Mouse (Mus musculus): ENCODE measurements around the gene Vmn1r5. TPM values are rescaled to one million over a fixed set of nuclear protein-coding genes. Genes with fewer than 3 reads are reported as not detected.
"Not testable (repeated sequence)": the region's sequence is repeated elsewhere in the genome, so short reads cannot be mapped to it uniquely, and the experiment has no call there.

Gene Vmn1r5
- polyA plus RNA-seq, 1 experiment from 2014 or later: not detected

- H3K27me3 ChIP-seq (ENCODE audit: control insufficient read depth, insufficient read depth, low read length): no peaks in the 10 kb centered on the region
- no peaks in the 10 kb centered on the region for H3K4me1 ChIP-seq (ENCODE audit: control insufficient read depth in 2 of 2, insufficient read depth in 2 of 2, low read length in 2 of 2)
- no peak for ATAC-seq (ENCODE audit: insufficient number of reproducible peaks, insufficient read depth, low FRiP score, low read depth)
- no peaks in the 10 kb centered on the region for H3K36me3 ChIP-seq (ENCODE audit: control insufficient read depth, insufficient read depth, low read length)
- no peak within 1 kb of the TSS for H3K4me2 ChIP-seq (ENCODE audit: low read length)
- no peak within 1 kb of the TSS for H3K27ac ChIP-seq (replicated peaks in 1 of 2; ENCODE audit: control insufficient read depth in 1 of 2, insufficient read depth in 1 of 2, low read depth in 2 of 2, low read length in 2 of 2)
- no peak within 1 kb of the TSS for H3K4me3 ChIP-seq (ENCODE audit: control insufficient read depth in 1 of 2, insufficient read depth in 1 of 2, low read depth in 1 of 2, low read length in 2 of 2)
- H3K9me3 ChIP-seq (ENCODE audit: control insufficient read depth, low read length): no peaks in the 10 kb centered on the region
- WGBS: 69% methylated on average over 2 of the region's 2 CpGs
- no peak within 1 kb of the TSS for H3K9ac ChIP-seq (ENCODE audit: low read length)
Measured at GRCm38 (mm10) chr6:56996943-56997342, 26.9 kb downstream of the Vmn1r5 start, which contains the start of gene Vmn1r6. Gene Vmn1r6, plus strand, starts transcription at chr6:56997243.

GRCm38 (mm10) chr6:57025224-57025623 is 55.2 kb downstream of the Vmn1r5 start, which contains the start of gene Vmn1r7:
Gene Vmn1r7, minus strand, starts transcription at chr6:57025324.
- WGBS: 75% methylated on average over 2 of the region's 2 CpGs
- H3K4me2 ChIP-seq (ENCODE audit: low read length); H3K27me3 ChIP-seq (ENCODE audit: control insufficient read depth, insufficient read depth, low read length); H3K36me3 ChIP-seq (ENCODE audit: control insufficient read depth, insufficient read depth, low read length); H3K27ac ChIP-seq (replicated peaks in 1 of 2; ENCODE audit: control insufficient read depth in 1 of 2, insufficient read depth in 1 of 2, low read depth in 2 of 2, low read length in 2 of 2); H3K9me3 ChIP-seq (ENCODE audit: control insufficient read depth, low read length); H3K4me3 ChIP-seq (ENCODE audit: control insufficient read depth in 1 of 2, insufficient read depth in 1 of 2, low read depth in 1 of 2, low read length in 2 of 2); H3K9ac ChIP-seq (ENCODE audit: low read length); ATAC-seq (ENCODE audit: insufficient number of reproducible peaks, insufficient read depth, low FRiP score, low read depth); H3K4me1 ChIP-seq (ENCODE audit: control insufficient read depth in 2 of 2, insufficient read depth in 2 of 2, low read length in 2 of 2): not testable (repeated sequence)

GRCm38 (mm10) chr6:57031984-57032383 is 61.9 kb downstream of the Vmn1r5 start, which contains the start of gene Vmn1r8:
Gene Vmn1r8, plus strand, starts transcription at chr6:57032284.
- no peaks in the 10 kb centered on the region for H3K4me1 ChIP-seq (ENCODE audit: control insufficient read depth in 2 of 2, insufficient read depth in 2 of 2, low read length in 2 of 2)
- H3K9me3 ChIP-seq (ENCODE audit: control insufficient read depth, low read length): no peaks in the 10 kb centered on the region
- H3K9ac ChIP-seq (ENCODE audit: low read length): no peak within 1 kb of the TSS
- no peaks in the 10 kb centered on the region for H3K36me3 ChIP-seq (ENCODE audit: control insufficient read depth, insufficient read depth, low read length)
- no peak for ATAC-seq (ENCODE audit: insufficient number of reproducible peaks, insufficient read depth, low FRiP score, low read depth)
- no peak within 1 kb of the TSS for H3K4me2 ChIP-seq (ENCODE audit: low read length)
- H3K27me3 ChIP-seq (ENCODE audit: control insufficient read depth, insufficient read depth, low read length): no peaks in the 10 kb centered on the region
- H3K4me3 ChIP-seq (ENCODE audit: control insufficient read depth in 1 of 2, insufficient read depth in 1 of 2, low read depth in 1 of 2, low read length in 2 of 2): no peak within 1 kb of the TSS
- no peak within 1 kb of the TSS for H3K27ac ChIP-seq (replicated peaks in 1 of 2; ENCODE audit: control insufficient read depth in 1 of 2, insufficient read depth in 1 of 2, low read depth in 2 of 2, low read length in 2 of 2)

GRCm38 (mm10) chr6:57034674-57035073 is 64.6 kb downstream of the Vmn1r5 start:
- WGBS: 68% methylated on average over 2 of the region's 2 CpGs
- no peaks in the 10 kb centered on the region for H3K36me3 ChIP-seq (ENCODE audit: control insufficient read depth, insufficient read depth, low read length)
- H3K27me3 ChIP-seq (ENCODE audit: control insufficient read depth, insufficient read depth, low read length): no peaks in the 10 kb centered on the region
- H3K4me3 ChIP-seq (ENCODE audit: control insufficient read depth in 1 of 2, insufficient read depth in 1 of 2, low read depth in 1 of 2, low read length in 2 of 2): no peak overlapping the region
- no peak overlapping the region for H3K27ac ChIP-seq (replicated peaks in 1 of 2; ENCODE audit: control insufficient read depth in 1 of 2, insufficient read depth in 1 of 2, low read depth in 2 of 2, low read length in 2 of 2)
- H3K4me1 ChIP-seq (ENCODE audit: control insufficient read depth in 2 of 2, insufficient read depth in 2 of 2, low read length in 2 of 2): no peaks in the 10 kb centered on the region
- no peak overlapping the region for H3K9ac ChIP-seq (ENCODE audit: low read length)
- H3K9me3 ChIP-seq (ENCODE audit: control insufficient read depth, low read length): no peaks in the 10 kb centered on the region
- ATAC-seq (ENCODE audit: insufficient number of reproducible peaks, insufficient read depth, low FRiP score, low read depth): no peak
- H3K4me2 ChIP-seq (ENCODE audit: low read length): no peak overlapping the region

Other genes with a start within 250 kb of the Vmn1r5 start
- gene Kbtbd2, start 172.5 kb upstream of the Vmn1r5 start, polyA plus RNA-seq (2014; fragmentation: Nextera tagmentation; extraction: Ambion mirVana): 35.1 and 36.3 TPM in 2 replicates
- 147 and 148 TPM in 2 replicates for gene Fkbp9, start 138.2 kb upstream of the Vmn1r5 start, polyA plus RNA-seq (2014; fragmentation: Nextera tagmentation; extraction: Ambion mirVana)
- 72.8 and 74.8 TPM in 2 replicates for gene Nt5c3, start 46.3 kb upstream of the Vmn1r5 start, polyA plus RNA-seq (2014; fragmentation: Nextera tagmentation; extraction: Ambion mirVana)
- 0.09 and 0.19 TPM in 2 replicates for gene Vmn1r4, start 46.3 kb upstream of the Vmn1r5 start, polyA plus RNA-seq (2014; fragmentation: Nextera tagmentation; extraction: Ambion mirVana)
- gene Vmn1r6, start 27.0 kb downstream of the Vmn1r5 start, polyA plus RNA-seq (2014; fragmentation: Nextera tagmentation; extraction: Ambion mirVana): not detected in 2 replicates
- not detected in 2 replicates for gene Vmn1r7, start 55.1 kb downstream of the Vmn1r5 start, polyA plus RNA-seq (2014; fragmentation: Nextera tagmentation; extraction: Ambion mirVana)
- not detected in 2 replicates for gene Vmn1r8, start 62.0 kb downstream of the Vmn1r5 start, polyA plus RNA-seq (2014; fragmentation: Nextera tagmentation; extraction: Ambion mirVana)
- gene Vmn1r9, start 96.5 kb downstream of the Vmn1r5 start, polyA plus RNA-seq (2014; fragmentation: Nextera tagmentation; extraction: Ambion mirVana): not detected in 2 replicates
- not detected in 2 replicates for gene Vmn1r10, start 139.2 kb downstream of the Vmn1r5 start, polyA plus RNA-seq (2014; fragmentation: Nextera tagmentation; extraction: Ambion mirVana)
- gene Vmn1r11, start 163.2 kb downstream of the Vmn1r5 start, polyA plus RNA-seq (2014; fragmentation: Nextera tagmentation; extraction: Ambion mirVana): not detected in 2 replicates
- gene Vmn1r12, start 186.6 kb downstream of the Vmn1r5 start, polyA plus RNA-seq (2014; fragmentation: Nextera tagmentation; extraction: Ambion mirVana): not detected in 2 replicates
- not detected in 2 replicates for gene Vmn1r13, start 233.0 kb downstream of the Vmn1r5 start, polyA plus RNA-seq (2014; fragmentation: Nextera tagmentation; extraction: Ambion mirVana)

All from heart, embryonic 14.5 days (tissue).